19 mouse cellular contexts compared by ENCODE assay signal in the genomic region with DNA sequence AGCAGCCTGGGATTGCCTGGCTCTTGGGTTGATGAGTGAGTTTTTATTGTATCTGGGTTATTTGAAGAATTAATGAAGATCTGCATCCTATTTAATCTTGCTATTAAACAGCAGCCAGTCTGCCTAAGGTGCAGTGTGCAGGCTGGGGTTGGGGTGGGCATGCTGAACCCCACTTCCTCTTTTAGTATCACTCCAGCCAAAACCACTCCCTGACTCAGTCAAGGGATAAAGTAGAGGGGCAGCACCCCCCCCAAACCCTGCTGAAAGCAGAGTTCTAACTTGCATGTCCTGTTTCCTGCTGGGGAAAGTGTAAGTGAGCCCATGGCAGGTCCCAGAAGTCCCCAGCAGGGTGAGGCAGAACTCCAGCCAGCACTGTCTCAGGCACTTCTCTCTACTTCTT.
DNase-seq lines count a peak whose midpoint lies in the region; ATAC-seq and TF ChIP-seq lines count a peak whose summit lies in the region.
"Had no signal": no experiment of that assay in that cellular context is flagged by ENCODE, and none has a peak within 500 bp of the region (broad histone marks: within the 10 kb centered on the region; RNA-seq: fewer than 3 reads in every experiment).

No protein-coding gene starts in this region.

- intact Hi-C loops in heart, postnatal 36 days (cut with DNase I), result no loop called here

- no peak for TF ChIP-seq POLR2A in kidney, adult 2 months (IDR thresholded peaks at IDR 0.05; ENCODE audit: low read depth, low read length)

- H3K36me3 ChIP-seq in kidney, adult 2 months (ENCODE audit: control insufficient read depth, insufficient read depth, low read length), result no peaks in the 10 kb centered on the region
- H3K36me3 ChIP-seq: forebrain, embryonic 10.5 days; hindbrain, embryonic 12.5 days; hindbrain, embryonic 15.5 days had no signal

- no peak for TF ChIP-seq CTCF in kidney, adult 2 months (conservative IDR thresholded peaks at IDR 0.05; ENCODE audit: insufficient read depth, insufficient read length, low read depth, low read length)

- peak; percentile 82 for DNase-seq in heart, adult 11 months
- DNase-seq in heart, postnatal 36 days, result no peak
- peak; percentile 7 for DNase-seq in kidney, postnatal 10 days
- no peak for DNase-seq in kidney, adult 2 months
- no peak for DNase-seq in liver
- no peak for DNase-seq in ovary, postnatal 10 days (ENCODE audit: low spot score)
- DNase-seq: adrenal gland, adult 8-10 months; adrenal gland, postnatal 25 days; cerebellum, adult 11-12 months; cerebellum, adult 8-10 months; cerebellum, postnatal 10 days; cerebellum, postnatal 36 days; gastrocnemius, postnatal 25 days had no signal

- H3K27ac ChIP-seq in kidney, adult 2 months (ENCODE audit: insufficient read depth, low read depth, low read length), result no peak overlapping the region
- H3K27ac ChIP-seq: forebrain, embryonic 10.5 days; hindbrain, embryonic 12.5 days; hindbrain, embryonic 15.5 days had no signal

- H3K27me3 ChIP-seq in kidney, adult 2 months (replicated peaks; ENCODE audit: control insufficient read depth, insufficient read depth, low read length), result no peaks in the 10 kb centered on the region
- H3K27me3 ChIP-seq: hindbrain, embryonic 12.5 days; hindbrain, embryonic 15.5 days had no signal

- ATAC-seq in hematopoietic stem cell, adult 5-6 weeks (replicated peaks in 1 of 2; ENCODE audit: insufficient read depth in 1 of 2, low FRiP score in 2 of 2, low TSS enrichment in 1 of 2, low read depth in 1 of 2, poor library complexity in 2 of 2, severe bottlenecking in 2 of 2), result peak; percentile 81 to 86
- ATAC-seq: activated CD4-positive, CD25-positive, alpha-beta regulatory T cell, adult 4 months; forebrain, embryonic 14.5 days had no signal

- H3K4me1 ChIP-seq in kidney, adult 2 months (ENCODE audit: control insufficient read depth, insufficient read depth, low read length), result peaks cover 8% of the 10 kb centered on the region
- H3K4me1 ChIP-seq: hindbrain, embryonic 12.5 days; hindbrain, embryonic 15.5 days had no signal

- H3K4me3 ChIP-seq in kidney, adult 2 months (ENCODE audit: insufficient read depth, low read depth, low read length), result no peak overlapping the region
- H3K4me3 ChIP-seq: forebrain, embryonic 10.5 days; hindbrain, embryonic 12.5 days; hindbrain, embryonic 15.5 days had no signal

Comparison
In these comparisons a context has a peak if more than half of its experiments do, and no peak if none do; other contexts are left out.
1. DNase-seq: peak in heart, adult 11 months (single experiment) and kidney, postnatal 10 days (single experiment); none in heart, postnatal 36 days (0 of 2), kidney, adult 2 months (single experiment), liver (single experiment) and ovary, postnatal 10 days (single experiment).